Mouse (Mus musculus) bone marrow macrophage, adult 2 months (primary cell): ENCODE data around the gene Nudt12. TPM values are rescaled to one million over a fixed set of nuclear protein-coding genes. Genes with fewer than 3 reads are reported as not detected.

Experiments
- H3K27ac ChIP-seq: 2 replicates; pipeline ENCODE4 v1.5.1; 2012; ENCODE audit warnings: low read depth, low read length; ENCODE audit not compliant: insufficient read depth
- H3K4me1 ChIP-seq: 2 replicates; pipeline ENCODE4 v1.6.1; 2012; ENCODE audit warnings: low read length; ENCODE audit not compliant: control insufficient read depth, insufficient read depth
- H3K4me3 ChIP-seq: 2 replicates; pipeline ENCODE4 v1.5.1; 2012; ENCODE audit warnings: mild to moderate bottlenecking, low read length, moderate library complexity; ENCODE audit not compliant: insufficient read depth
- CTCF ChIP-seq: IDR thresholded peaks from 2 replicates; pipeline ENCODE4 v1.5.1; 2012; ENCODE audit warnings: low read depth, mild to moderate bottlenecking, low read length, moderate library complexity
- POLR2A ChIP-seq: IDR thresholded peaks from 2 replicates; pipeline ENCODE4 v1.6.1; 2012; ENCODE audit warnings: mild to moderate bottlenecking, low read depth, low read length, borderline replicate concordance
- polyA plus RNA-seq: library from polyadenylated mRNA; stranded (reverse); fragments of >200 nt; gene quantifications from 2 replicates; pipeline ENCODE4 v1.2.4, GENCODE M21; 2012; ENCODE audit not compliant: missing spikeins, insufficient read depth, insufficient read length

Gene Nudt12
- 0.96 and 1.4 TPM in 2 replicates for polyA plus RNA-seq

- Histone ChIP-seq H3K27ac (no peak within 1 kb of the TSS), H3K4me1 (peaks cover 2% of the 10 kb centered on the region; the same call in 1 of the 2 replicates), H3K4me3 (peak within 1 kb of the TSS; percentile 77)
- TF ChIP-seq POLR2A (no peak), CTCF (no peak)
Observed at GRCm38 (mm10) chr17:59013091-59013459, at the start of gene Nudt12. Nudt12 (minus strand) TSS chr17:59013372.

GRCm38 (mm10) chr17:59053306-59053705 is 40.1 kb upstream of the Nudt12 start:
- TF ChIP-seq POLR2A (no peak), CTCF (no peak)
- no peak overlapping the region for H3K27ac ChIP-seq
- peaks cover 2% of the 10 kb centered on the region; the same call in 1 of the 2 replicates for H3K4me1 ChIP-seq
- no peak overlapping the region for H3K4me3 ChIP-seq

- Histone ChIP-seq H3K4me3 (no peak overlapping the region), H3K4me1 (no peaks in the 10 kb centered on the region), H3K27ac (no peak overlapping the region)
- TF ChIP-seq CTCF (no peak), POLR2A (no peak)
Observed at GRCm38 (mm10) chr17:59039754-59040153, 26.6 kb upstream of the Nudt12 start.

- Histone ChIP-seq H3K4me1 (peaks cover 4% of the 10 kb centered on the region), H3K27ac (no peak overlapping the region), H3K4me3 (no peak overlapping the region)
- TF ChIP-seq CTCF (no peak), POLR2A (no peak)
Observed at GRCm38 (mm10) chr17:59033445-59033844, 20.3 kb upstream of the Nudt12 start.

- no peak for TF ChIP-seq POLR2A
- TF ChIP-seq CTCF = no peak
- no peak overlapping the region for H3K4me3 ChIP-seq
- H3K4me1 ChIP-seq = no peaks in the 10 kb centered on the region
- H3K27ac ChIP-seq = no peak overlapping the region
Observed at GRCm38 (mm10) chr17:59026336-59026735, 13.2 kb upstream of the Nudt12 start.

GRCm38 (mm10) chr17:59024502-59024901 is 11.3 kb upstream of the Nudt12 start:
- no peak for TF ChIP-seq CTCF
- no peak for TF ChIP-seq POLR2A
- Histone ChIP-seq H3K4me3 (no peak overlapping the region), H3K27ac (no peak overlapping the region), H3K4me1 (peaks cover 3% of the 10 kb centered on the region)

GRCm38 (mm10) chr17:59023971-59024370 is 10.8 kb upstream of the Nudt12 start:
- peaks cover 3% of the 10 kb centered on the region for H3K4me1 ChIP-seq
- TF ChIP-seq CTCF = no peak
- no peak for TF ChIP-seq POLR2A
- no peak overlapping the region for H3K4me3 ChIP-seq

GRCm38 (mm10) chr17:59018666-59019065 is 5.5 kb upstream of the Nudt12 start:
- no peak overlapping the region for H3K4me3 ChIP-seq
- H3K27ac ChIP-seq = no peak overlapping the region
- TF ChIP-seq POLR2A (no peak), CTCF (no peak)
- peaks cover 3% of the 10 kb centered on the region for H3K4me1 ChIP-seq

More at GRCm38 (mm10) chr17:59023971-59024370, 10.8 kb upstream of the Nudt12 start:
- no peak overlapping the region for H3K27ac ChIP-seq

GRCm38 (mm10) chr17:59012421-59013090 is 616 bp downstream of the Nudt12 start:
- Histone ChIP-seq H3K4me1 (peaks cover 2% of the 10 kb centered on the region; the same call in 1 of the 2 replicates), H3K27ac (no peak overlapping the region), H3K4me3 (peak overlapping the region; percentile 77)
- TF ChIP-seq CTCF (no peak), POLR2A (no peak)

- H3K4me1 ChIP-seq = peaks cover 2% of the 10 kb centered on the region; the same call in 1 of the 2 replicates
- H3K4me3 ChIP-seq = no peak overlapping the region
- TF ChIP-seq CTCF (no peak), POLR2A (no peak)
- H3K27ac ChIP-seq = no peak overlapping the region
Observed at GRCm38 (mm10) chr17:59011546-59012307, 1.4 kb downstream of the Nudt12 start.
